Mouse (Mus musculus): ENCODE measurements at regions not wholly inside any gene's neighbourhood (a gene's known extent, or its start where the extent isn't known, plus 50 kb on each side); places are given as distances from the start of the nearest gene placed in this dataset.
"Not testable (repeated sequence)": the region's sequence is repeated elsewhere in the genome, so short reads cannot be mapped to it uniquely, and the experiment has no call there.

DNA sequence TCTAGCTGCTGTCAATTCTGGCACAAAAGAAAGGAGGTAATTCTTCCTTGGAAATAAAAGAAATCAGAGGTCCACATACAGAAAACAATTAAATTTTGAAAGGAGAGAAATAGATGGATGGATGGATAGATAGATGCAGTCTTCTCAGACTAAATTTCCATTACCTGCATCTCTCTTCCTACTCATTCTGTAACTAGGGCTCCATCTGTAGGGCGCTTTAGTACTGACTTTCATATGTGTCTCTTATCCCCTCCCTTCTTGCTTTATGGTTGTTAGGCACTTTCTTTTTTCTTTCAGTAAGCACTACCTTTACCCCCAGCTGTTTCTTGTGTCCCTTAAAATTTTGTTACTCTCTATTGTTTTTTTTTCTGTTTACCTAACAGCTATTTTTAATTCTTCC is 72.9 kb upstream of the Olfr1324 start:
- no peak for DNase-seq (ENCODE audit: low spot score)

DNA sequence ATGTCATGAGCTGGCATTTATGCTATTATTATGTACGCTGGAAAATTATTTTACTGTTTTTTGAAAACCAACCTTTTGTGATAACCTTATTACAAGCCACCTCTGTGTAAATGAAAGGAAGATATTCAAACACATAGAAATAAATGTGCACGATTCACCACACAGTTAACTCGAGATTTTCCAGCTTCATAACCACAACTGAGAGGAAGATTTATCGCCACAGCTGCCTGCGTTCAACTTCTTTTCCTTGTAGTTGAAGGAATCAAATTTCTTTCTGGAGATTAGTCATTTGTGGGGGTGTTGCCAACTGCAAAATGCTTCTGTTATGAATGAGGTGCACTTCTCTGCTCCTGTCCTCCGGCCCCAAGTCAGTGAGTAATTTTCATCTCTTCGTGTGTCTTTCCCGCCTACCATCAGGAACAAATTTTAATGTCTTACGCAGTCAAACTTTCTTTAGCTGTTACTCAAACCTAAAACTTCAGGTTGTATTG is 62.2 kb upstream of the Olfr1324 start:
- DNase-seq (ENCODE audit: low spot score): not testable (repeated sequence)

Data from urinary bladder, postnatal 25 days (tissue).